Mouse (Mus musculus): ENCODE data around the gene Smug1.

The Smug1 gene

GRCm38 (mm10) chr15:103144176-103144575, 22.7 kb downstream of the Smug1 start:
- no peak for DNase-seq

- no peak for DNase-seq
Measured at GRCm38 (mm10) chr15:103135431-103135947, 31.4 kb downstream of the Smug1 start.

GRCm38 (mm10) chr15:103134277-103135086, 32.4 kb downstream of the Smug1 start:
- no peak for DNase-seq

- DNase-seq, result peak; percentile 3
Measured at GRCm38 (mm10) chr15:103133761-103134160, 33.1 kb downstream of the Smug1 start.

GRCm38 (mm10) chr15:103130729-103131128, 36.2 kb downstream of the Smug1 start:
- peak; percentile 15 for DNase-seq

- DNase-seq, result no peak
Measured at GRCm38 (mm10) chr15:103129289-103129688, 37.6 kb downstream of the Smug1 start.

- no peak for DNase-seq
Measured at GRCm38 (mm10) chr15:103128056-103128833, 38.6 kb downstream of the Smug1 start.

- DNase-seq, result no peak
Measured at GRCm38 (mm10) chr15:103125982-103126381, 40.9 kb downstream of the Smug1 start.

- no peak for DNase-seq
Measured at GRCm38 (mm10) chr15:103124254-103124653, 42.6 kb downstream of the Smug1 start.

- DNase-seq, result no peak
Measured at GRCm38 (mm10) chr15:103123343-103123742, 43.5 kb downstream of the Smug1 start.

GRCm38 (mm10) chr15:103122372-103122771, 44.5 kb downstream of the Smug1 start:
- no peak for DNase-seq

GRCm38 (mm10) chr15:103121416-103121815, 45.5 kb downstream of the Smug1 start:
- no peak for DNase-seq

- no peak for DNase-seq
Measured at GRCm38 (mm10) chr15:103120594-103120993, 46.3 kb downstream of the Smug1 start.

GRCm38 (mm10) chr15:103115726-103116125, 51.2 kb downstream of the Smug1 start:
- no peak for DNase-seq

- no peak for DNase-seq
Measured at GRCm38 (mm10) chr15:103115256-103115655, 51.6 kb downstream of the Smug1 start.

- DNase-seq, result no peak
Measured at GRCm38 (mm10) chr15:103113077-103113476, 53.8 kb downstream of the Smug1 start.

- no peak for DNase-seq
Measured at GRCm38 (mm10) chr15:103112309-103112708, 54.6 kb downstream of the Smug1 start.

GRCm38 (mm10) chr15:103109940-103110339, 57.0 kb downstream of the Smug1 start:
- no peak for DNase-seq

- no peak for DNase-seq
Measured at GRCm38 (mm10) chr15:103108066-103108676, 58.7 kb downstream of the Smug1 start.

- no peak for DNase-seq
Measured at GRCm38 (mm10) chr15:103106201-103106600, 60.7 kb downstream of the Smug1 start.

All from thymus, postnatal 25 days (tissue).